Mouse (Mus musculus): ENCODE results near the gene Serpinb1c. TPM values are rescaled to one million over a fixed set of nuclear protein-coding genes. Genes with fewer than 3 reads are reported as not detected.

Serpinb1c gene
- polyA plus RNA-seq, 1 experiment, result not detected

GRCm38 (mm10) chr13:32832776-32833175 is 65.2 kb downstream of the Serpinb1c start:
- peaks cover 26% of the 10 kb centered on the region; the same call in 1 of the 2 replicates for H3K4me1 ChIP-seq (ENCODE audit: control insufficient read depth, insufficient read depth, insufficient read length, low read length)
- TF ChIP-seq POLR2A (IDR thresholded peaks at IDR 0.05; ENCODE audit: low read depth, low read length) (no peak), CTCF (IDR thresholded peaks at IDR 0.05; ENCODE audit: extremely low read depth, insufficient read length, insufficient replicate concordance, low read depth, low read length) (no peak)
- H3K27me3 ChIP-seq (ENCODE audit: control insufficient read depth, insufficient read depth, low read length), result no peaks in the 10 kb centered on the region
- WGBS, result 71% methylated on average over 3 of the region's 3 CpGs
- peak overlapping the region; percentile 95 for H3K27ac ChIP-seq (ENCODE audit: insufficient read depth, low read depth, low read length)
- H3K36me3 ChIP-seq (ENCODE audit: control insufficient read depth, insufficient read depth, low read length), result no peaks in the 10 kb centered on the region
- H3K4me3 ChIP-seq (ENCODE audit: low read depth, low read length), result no peak overlapping the region

DNA sequence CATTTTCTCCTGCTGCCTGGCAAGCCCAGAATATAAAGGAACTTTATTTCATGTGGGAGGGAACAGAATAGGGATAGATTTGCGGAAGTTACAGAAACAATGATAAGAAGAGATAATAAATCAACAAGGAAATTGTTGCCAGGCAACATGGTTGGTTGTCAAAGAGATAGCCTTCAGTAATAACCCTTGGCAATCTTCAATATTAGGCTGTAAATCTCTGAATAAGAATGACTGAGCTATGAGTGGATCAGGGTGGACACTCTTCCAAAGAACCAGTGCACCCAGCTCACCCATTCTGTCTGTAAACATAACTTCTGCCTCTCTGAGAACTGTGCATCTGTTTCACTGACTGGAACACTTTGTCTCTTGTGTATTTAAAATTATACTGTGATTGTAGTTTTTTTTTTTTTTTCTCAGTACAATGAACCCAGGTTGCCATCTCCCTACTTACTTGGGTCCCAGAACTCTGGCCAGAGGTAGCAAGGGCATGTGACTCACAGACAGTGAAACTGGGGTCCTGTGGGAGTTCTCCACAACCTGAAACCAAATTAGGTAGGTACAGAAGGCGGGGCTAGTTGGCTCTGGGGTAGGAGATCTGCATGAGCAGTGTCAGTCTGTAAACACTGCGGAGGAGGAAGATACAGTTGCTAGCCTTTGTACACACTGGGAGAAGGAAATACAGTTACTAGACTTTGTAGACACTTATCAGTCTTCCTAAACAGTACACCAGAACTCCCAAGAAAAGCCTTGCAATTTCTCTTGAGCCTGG is 66.3 kb downstream of the Serpinb1c start:
- Histone ChIP-seq H3K27ac (ENCODE audit: insufficient read depth, low read depth, low read length) (peak overlapping the region; percentile 95), H3K4me3 (ENCODE audit: low read depth, low read length) (no peak overlapping the region), H3K36me3 (ENCODE audit: control insufficient read depth, insufficient read depth, low read length) (no peaks in the 10 kb centered on the region), H3K27me3 (ENCODE audit: control insufficient read depth, insufficient read depth, low read length) (no peaks in the 10 kb centered on the region), H3K4me1 (ENCODE audit: control insufficient read depth, insufficient read depth, insufficient read length, low read length) (peaks cover 27% of the 10 kb centered on the region; the same call in 1 of the 2 replicates)
- WGBS, result 23% methylated on average over 3 of the region's 3 CpGs
- TF ChIP-seq POLR2A (IDR thresholded peaks at IDR 0.05; ENCODE audit: low read depth, low read length), result no peak

Other genes starting within 250 kb of the Serpinb1c start
- not detected in 2 replicates for gene Mylk4, start 114.3 kb downstream of the Serpinb1c start, polyA plus RNA-seq (2012; rRNA removed)
- 27.9 and 41.3 TPM in 2 replicates for gene Wrnip1, start 96.2 kb downstream of the Serpinb1c start, polyA plus RNA-seq (2012; rRNA removed)
- gene D930007J09Rik, start 95.4 kb downstream of the Serpinb1c start, polyA plus RNA-seq (2012; rRNA removed), result not detected in 2 replicates
- 36.8 and 110 TPM in 2 replicates for gene Serpinb1a, start 47.0 kb downstream of the Serpinb1c start, polyA plus RNA-seq (2012; rRNA removed)
- gene Serpinb6b, start 67.0 kb upstream of the Serpinb1c start, polyA plus RNA-seq (2012; rRNA removed), result 0.52 and 0.85 TPM in 2 replicates
- 0.69 and 0.95 TPM in 2 replicates for gene Serpinb9, start 105.0 kb upstream of the Serpinb1c start, polyA plus RNA-seq (2012; rRNA removed)
- gene Serpinb9b, start 129.2 kb upstream of the Serpinb1c start, polyA plus RNA-seq (2012; rRNA removed), result 0.04 TPM in 1 of 2 replicates, not detected in the other
- not detected in 2 replicates for gene Serpinb1b, start 180.4 kb upstream of the Serpinb1c start, polyA plus RNA-seq (2012; rRNA removed)

All from small intestine, adult 2 months (tissue).